Mouse (Mus musculus) lung, postnatal 14 days (tissue): Measurements from ENCODE around the gene Ggps1.

Experiments used
- DNase-seq: peaks from one replicate; pipeline ENCODE4 v3.0.0; 2021

Gene Ggps1

GRCm38 (mm10) chr13:14063013-14063941, at the start of gene Ggps1, which contains the start of gene Arid4b:
Gene Ggps1 (minus strand): TSS chr13:14063488.
Gene Arid4b (plus strand): TSS chr13:14063232.
- DNase-seq = peak; percentile 95

GRCm38 (mm10) chr13:14111146-14111545, 47.9 kb upstream of the Ggps1 start:
- no peak for DNase-seq

GRCm38 (mm10) chr13:14110154-14110873, 47.0 kb upstream of the Ggps1 start:
- no peak for DNase-seq

GRCm38 (mm10) chr13:14103026-14103425, 39.7 kb upstream of the Ggps1 start:
- no peak for DNase-seq

GRCm38 (mm10) chr13:14088669-14089068, 25.4 kb upstream of the Ggps1 start:
- DNase-seq = peak; percentile 5

- no peak for DNase-seq
Observed at GRCm38 (mm10) chr13:14075326-14075725, 12.0 kb upstream of the Ggps1 start.

GRCm38 (mm10) chr13:14074371-14074770, 11.1 kb upstream of the Ggps1 start:
- no peak for DNase-seq

GRCm38 (mm10) chr13:14069291-14069690, 6.0 kb upstream of the Ggps1 start:
- DNase-seq = no peak

GRCm38 (mm10) chr13:14068035-14068434, 4.7 kb upstream of the Ggps1 start:
- DNase-seq = no peak

GRCm38 (mm10) chr13:14065701-14066100, 2.4 kb upstream of the Ggps1 start:
- no peak for DNase-seq

- no peak for DNase-seq
Observed at GRCm38 (mm10) chr13:14065028-14065380, 1.7 kb upstream of the Ggps1 start.

GRCm38 (mm10) chr13:14064341-14065027, 1.2 kb upstream of the Ggps1 start:
- DNase-seq = peak; percentile 62

- DNase-seq = no peak
Observed at GRCm38 (mm10) chr13:14063942-14064271, 619 bp upstream of the Ggps1 start.

GRCm38 (mm10) chr13:14062209-14063012, 877 bp downstream of the Ggps1 start:
- no peak for DNase-seq

GRCm38 (mm10) chr13:14059582-14059981, 3.7 kb downstream of the Ggps1 start:
- DNase-seq = no peak

GRCm38 (mm10) chr13:14056801-14057200, 6.5 kb downstream of the Ggps1 start:
- no peak for DNase-seq

GRCm38 (mm10) chr13:14049878-14050277, 13.4 kb downstream of the Ggps1 start:
- DNase-seq = no peak

GRCm38 (mm10) chr13:14044521-14044920, 18.8 kb downstream of the Ggps1 start:
- DNase-seq = no peak

GRCm38 (mm10) chr13:14043851-14044250, 19.4 kb downstream of the Ggps1 start:
- no peak for DNase-seq

GRCm38 (mm10) chr13:14040186-14040585, 23.1 kb downstream of the Ggps1 start:
- no peak for DNase-seq

- peak; percentile 90 for DNase-seq
Observed at GRCm38 (mm10) chr13:14039292-14039965, 23.9 kb downstream of the Ggps1 start, which contains the start of gene Tbce. Gene Tbce (minus strand): TSS chr13:14039638.

GRCm38 (mm10) chr13:14038911-14039291, 24.4 kb downstream of the Ggps1 start:
- no peak for DNase-seq
